Mouse (Mus musculus) ZHBTc4 (cell line): Measurements from ENCODE around the gene Pcyt1a.
"Not testable (repeated sequence)": the region's sequence is repeated elsewhere in the genome, so short reads cannot be mapped to it uniquely, and the experiment has no call there.

Experiments
- DNase-seq: peaks from one replicate; pipeline ENCODE4 v3.0.0-alpha.2; 2011; ENCODE audit warnings: low read depth, low spot score

Gene Pcyt1a

GRCm38 (mm10) chr16:32433138-32433537 lies 2.4 kb downstream of the Pcyt1a start:
- DNase-seq, result no peak

DNA sequence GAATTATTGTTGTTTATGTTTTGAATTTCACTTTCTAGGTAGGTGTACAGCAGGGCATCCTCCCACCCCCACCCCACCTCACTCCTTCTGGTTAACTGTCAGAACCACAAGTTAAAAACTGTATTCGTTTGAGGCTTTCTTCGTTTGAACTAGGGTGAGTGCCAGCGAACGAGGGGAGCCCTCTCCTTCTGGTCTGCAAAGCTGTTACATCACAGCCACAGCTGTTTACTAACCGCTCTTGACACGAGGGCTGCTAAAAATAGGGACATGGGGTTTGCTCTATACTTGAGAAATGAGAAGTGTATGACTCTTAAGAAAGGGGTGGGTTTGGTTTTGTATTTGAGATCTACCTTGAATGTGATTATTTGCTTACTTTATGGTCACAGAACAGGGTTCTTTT lies 3.3 kb downstream of the Pcyt1a start:
- no peak for DNase-seq

DNA sequence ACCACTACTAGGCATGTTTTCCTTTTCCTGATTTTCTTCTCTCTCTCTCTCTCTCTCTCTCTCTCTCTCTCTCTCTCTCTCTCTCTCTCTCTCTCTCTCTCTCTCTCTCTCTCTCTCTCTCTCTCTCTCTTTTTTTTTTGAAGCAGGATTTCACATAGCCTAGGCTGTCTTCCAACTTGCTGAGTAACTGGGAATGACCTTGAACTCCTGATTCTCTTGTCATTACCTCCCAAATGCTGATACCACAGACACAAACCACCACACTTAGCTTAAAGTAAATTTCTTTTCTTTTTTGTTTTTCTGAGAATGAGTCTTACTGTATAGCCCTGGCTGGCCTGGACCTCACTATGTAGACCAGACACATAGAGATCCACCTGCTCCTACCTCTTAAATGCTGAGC lies 4.0 kb downstream of the Pcyt1a start:
- no peak for DNase-seq

- DNase-seq, result no peak
Measured at GRCm38 (mm10) chr16:32436657-32437056, 5.9 kb downstream of the Pcyt1a start.

GRCm38 (mm10) chr16:32437266-32437665 lies 6.5 kb downstream of the Pcyt1a start:
- no peak for DNase-seq

DNA sequence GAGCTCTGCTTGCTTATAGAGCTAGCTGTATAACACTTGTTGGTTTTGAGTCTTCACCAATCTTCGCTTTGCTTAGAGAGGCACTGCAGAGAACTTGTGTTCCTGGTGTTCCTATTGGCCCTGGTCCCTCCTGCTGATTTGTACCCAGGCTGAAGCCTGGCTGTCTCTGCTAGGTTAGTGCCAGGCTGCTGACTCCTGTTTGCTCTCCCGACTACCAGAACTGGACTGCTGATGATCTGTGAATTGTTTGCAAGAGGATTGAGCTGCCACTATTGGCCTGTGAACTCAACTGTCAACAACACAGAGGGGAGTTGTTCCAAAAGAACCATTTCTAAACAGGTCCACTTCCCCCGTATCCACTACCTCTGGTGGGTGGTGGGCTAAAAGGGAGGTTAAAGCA lies 10.7 kb downstream of the Pcyt1a start:
- DNase-seq, result no peak

- DNase-seq, result not testable (repeated sequence)
Measured at GRCm38 (mm10) chr16:32444615-32445014, 13.9 kb downstream of the Pcyt1a start.

GRCm38 (mm10) chr16:32445558-32445957 lies 14.8 kb downstream of the Pcyt1a start:
- DNase-seq, result peak; percentile 21

GRCm38 (mm10) chr16:32446563-32447138 lies 15.9 kb downstream of the Pcyt1a start:
- DNase-seq, result no peak

GRCm38 (mm10) chr16:32449665-32450064 lies 18.9 kb downstream of the Pcyt1a start:
- DNase-seq, result peak; percentile 24

DNA sequence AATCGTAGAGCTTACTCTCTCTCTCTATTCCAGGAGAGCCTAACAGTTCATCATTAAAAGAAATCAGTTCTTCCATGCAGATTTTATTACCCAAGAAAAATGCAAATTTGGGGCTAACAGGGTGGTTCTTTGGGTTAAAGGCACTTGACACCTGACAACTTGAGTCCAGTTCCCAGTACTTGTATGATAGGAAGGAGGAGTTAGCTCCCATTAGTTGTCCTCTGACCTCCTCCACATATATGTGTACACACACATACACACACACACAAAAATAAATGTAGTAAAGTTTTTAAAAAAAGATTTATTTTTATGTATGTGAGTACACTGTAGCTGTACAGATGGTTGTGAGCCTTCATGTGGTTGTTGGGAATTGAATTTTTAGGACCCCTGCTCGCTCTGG lies 19.4 kb downstream of the Pcyt1a start:
- no peak for DNase-seq

DNA sequence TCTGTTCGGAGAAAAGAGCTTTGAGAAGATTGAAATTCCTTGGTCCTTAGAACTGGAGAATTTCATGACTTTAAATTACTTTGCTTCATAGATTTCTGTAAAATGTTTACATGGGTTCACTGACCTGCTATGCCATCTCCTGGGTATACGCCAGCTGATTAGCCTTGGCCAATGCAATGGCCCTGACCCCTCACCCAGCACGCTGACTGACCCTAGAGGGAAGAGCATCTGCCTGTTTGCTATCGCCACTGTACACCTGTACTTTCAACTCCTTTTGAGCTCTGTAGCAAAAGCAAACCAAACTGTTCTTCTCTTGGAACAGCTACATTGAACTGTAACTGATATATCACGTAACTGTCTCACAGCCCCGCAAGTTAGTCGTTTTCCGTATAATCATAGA lies 22.4 kb downstream of the Pcyt1a start:
- no peak for DNase-seq

DNA sequence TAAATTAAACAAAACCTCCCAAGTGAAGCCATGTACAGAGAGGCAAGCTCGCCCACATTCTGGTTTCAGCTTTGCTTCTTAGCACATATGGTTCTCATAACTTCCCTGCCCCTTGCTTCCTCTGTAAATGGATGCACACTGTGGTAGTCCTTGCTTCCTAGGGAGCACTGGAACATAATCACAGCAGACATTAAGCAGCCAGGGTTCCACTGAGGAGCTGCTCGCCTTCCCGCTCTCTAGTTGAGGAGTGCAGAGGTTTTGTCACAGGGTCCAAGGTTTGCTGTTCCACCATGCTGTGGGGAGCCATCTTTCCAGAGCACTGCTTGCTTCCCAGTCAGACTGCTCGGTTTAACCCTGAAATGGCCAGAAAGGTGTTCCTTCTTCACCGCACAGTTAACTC lies 23.9 kb downstream of the Pcyt1a start:
- DNase-seq, result no peak

- no peak for DNase-seq
Measured at GRCm38 (mm10) chr16:32456086-32456485, 25.4 kb downstream of the Pcyt1a start.

- DNase-seq, result no peak
Measured at GRCm38 (mm10) chr16:32456761-32457160, 26.0 kb downstream of the Pcyt1a start.

GRCm38 (mm10) chr16:32457589-32458386 lies 27.1 kb downstream of the Pcyt1a start:
- peak; percentile 70 for DNase-seq

DNA sequence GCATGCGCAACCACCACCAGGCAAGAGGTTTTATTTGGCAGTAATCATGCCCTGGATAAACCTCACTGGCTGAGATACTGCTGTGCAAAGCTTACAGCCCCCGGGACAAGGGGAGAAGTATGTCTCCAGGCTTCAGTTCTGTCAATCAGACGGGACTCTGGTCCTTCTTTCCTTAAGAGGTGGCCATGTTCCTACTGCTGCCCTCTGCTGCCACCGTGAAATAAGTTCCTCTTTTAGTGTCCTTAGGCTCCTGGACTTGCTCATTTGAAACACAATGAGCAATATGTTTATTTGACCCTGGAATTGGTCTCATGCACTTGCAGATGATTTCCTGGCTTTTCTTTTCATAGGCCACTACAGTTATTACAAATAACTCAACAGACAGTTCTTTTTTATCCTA lies 29.8 kb downstream of the Pcyt1a start:
- DNase-seq, result no peak

GRCm38 (mm10) chr16:32461713-32462112 lies 31.0 kb downstream of the Pcyt1a start:
- no peak for DNase-seq

DNA sequence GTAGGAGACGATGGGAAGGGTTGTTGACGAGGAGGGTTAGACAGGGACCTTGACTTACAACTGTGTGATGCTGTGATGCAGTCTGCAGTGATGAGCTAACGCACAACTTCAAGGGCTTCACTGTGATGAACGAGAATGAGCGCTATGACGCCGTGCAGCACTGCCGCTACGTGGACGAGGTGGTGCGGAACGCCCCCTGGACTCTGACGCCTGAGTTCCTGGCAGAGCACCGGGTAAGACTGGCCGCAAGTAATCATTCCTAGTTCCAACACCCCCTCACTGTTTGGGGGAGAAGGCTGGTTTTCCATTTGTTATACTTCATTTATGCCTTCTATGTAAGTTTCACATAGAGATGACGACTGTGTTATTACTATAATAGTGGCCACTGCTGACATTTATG lies 32.2 kb downstream of the Pcyt1a start:
- DNase-seq, result no peak

DNA sequence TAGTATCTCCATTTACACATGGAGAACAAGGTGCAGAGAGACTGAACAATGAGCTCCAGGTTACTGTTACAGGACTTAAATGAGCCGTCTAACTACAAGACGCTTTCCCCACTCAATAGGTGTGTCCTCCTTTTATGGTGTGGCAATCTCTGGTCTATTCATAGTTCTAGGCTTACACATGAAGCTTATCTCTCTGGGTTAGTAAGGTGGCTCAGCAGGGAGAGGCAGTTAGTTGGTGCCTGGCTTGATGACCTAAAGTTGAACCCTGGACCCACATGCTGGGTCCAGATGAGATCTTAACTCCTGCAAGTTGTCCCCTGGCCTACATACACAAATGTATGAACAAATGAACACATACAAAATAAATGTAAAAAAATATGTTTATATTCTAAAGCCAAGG lies 32.7 kb downstream of the Pcyt1a start:
- no peak for DNase-seq

DNA sequence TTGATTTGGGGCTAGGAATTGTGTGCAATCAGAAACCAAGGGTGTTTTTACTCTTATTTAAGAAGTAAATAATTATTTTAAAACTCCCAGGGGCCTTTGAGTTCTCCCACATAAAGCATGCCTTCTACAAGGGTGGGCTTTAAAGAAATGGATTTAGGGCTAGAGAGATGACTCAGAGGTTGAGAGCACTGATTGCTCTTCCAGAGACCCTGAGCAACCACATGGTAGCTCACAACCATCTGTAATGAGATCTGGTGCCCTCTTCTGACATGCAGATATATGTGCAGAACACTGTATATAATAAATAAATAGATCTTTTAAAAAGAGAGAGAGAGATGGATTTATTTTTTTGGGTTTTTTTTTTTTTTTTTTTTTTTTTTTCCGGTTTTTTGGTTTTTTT lies 34.2 kb downstream of the Pcyt1a start:
- DNase-seq, result no peak

- DNase-seq, result no peak
Measured at GRCm38 (mm10) chr16:32468488-32468887, 37.8 kb downstream of the Pcyt1a start.

GRCm38 (mm10) chr16:32469404-32470105 lies 38.8 kb downstream of the Pcyt1a start:
- no peak for DNase-seq
